Mouse (Mus musculus): ENCODE results near the gene Btn1a1.

GRCm38 (mm10) chr13:23510127-23510526 is 44.4 kb upstream of the Btn1a1 start:
- no peak for TF ChIP-seq CHD2 (IDR thresholded peaks at IDR 0.05; ENCODE audit: low read depth, low read length)
- no peak for TF ChIP-seq ZC3H11A (IDR thresholded peaks at IDR 0.05; ENCODE audit: borderline replicate concordance, low read depth, low read length)
- no peak for TF ChIP-seq MAFK (IDR thresholded peaks at IDR 0.05; ENCODE audit: insufficient read depth, low read depth, low read length)
- TF ChIP-seq HCFC1 (IDR thresholded peaks at IDR 0.05; ENCODE audit: borderline replicate concordance, insufficient read depth, low read length), result no peak
- no peak for TF ChIP-seq ZNF384 (IDR thresholded peaks at IDR 0.05; ENCODE audit: low read depth, low read length)
